Mouse (Mus musculus) gastrocnemius, postnatal 36 days (tissue): ENCODE results near the gene Sestd1. TPM values are rescaled to one million over a fixed set of nuclear protein-coding genes. Genes with fewer than 3 reads are reported as not detected.

Source experiments
- DNase-seq, 2 experiments: peaks; one replicate each; pipeline ENCODE4 v3.0.0; 2022
- intact Hi-C: fragments of 180-260 bp; cut with DNase I; formaldehyde crosslinking; loops from one replicate; pipeline ENCODE4 v1.15.1; 2025
- total RNA-seq, 2 experiments: library from RNA; stranded (reverse); gene quantifications; 2 replicates each; pipeline ENCODE4 v1.2.3; 2021

Sestd1 gene
- total RNA-seq, 2 experiments from 2014 or later, result 9.2 to 10.4 TPM

GRCm38 (mm10) chr2:77236860-77237259, 43.5 kb downstream of the Sestd1 start:
- no peak for DNase-seq
- intact Hi-C loops, result no loop called here

GRCm38 (mm10) chr2:77235896-77236295, 44.5 kb downstream of the Sestd1 start:
- intact Hi-C loops, result no loop called here
- no peak for DNase-seq

- DNase-seq, result no peak
- intact Hi-C loops, result no loop called here
These were observed 47.8 kb downstream of the Sestd1 start for GRCm38 (mm10) chr2:77232604-77233003.

- DNase-seq, result no peak
- intact Hi-C loops, result no loop called here
These were observed 59.4 kb downstream of the Sestd1 start for GRCm38 (mm10) chr2:77220960-77221359.

GRCm38 (mm10) chr2:77212885-77213284, 67.5 kb downstream of the Sestd1 start:
- intact Hi-C loops, result no loop called here
- no peak for DNase-seq

GRCm38 (mm10) chr2:77206951-77207350, 73.4 kb downstream of the Sestd1 start:
- intact Hi-C loops, result loop anchor here (10.0 kb wide), 1 partner anchor 122 kb away; no protein-coding TSS in a partner anchor
- DNase-seq, result no peak

- DNase-seq, result no peak
- intact Hi-C loops, result loop anchor here (10.0 kb wide), 1 partner anchor 119 kb away; no protein-coding TSS in a partner anchor
These were observed 76.5 kb downstream of the Sestd1 start for GRCm38 (mm10) chr2:77203916-77204315.

- DNase-seq, result no peak
- intact Hi-C loops, result loop anchor here (10.0 kb wide), 1 partner anchor 117 kb away; no protein-coding TSS in a partner anchor
These were observed 78.5 kb downstream of the Sestd1 start for GRCm38 (mm10) chr2:77201900-77202299.

GRCm38 (mm10) chr2:77200958-77201614, 79.3 kb downstream of the Sestd1 start:
- no peak for DNase-seq
- intact Hi-C loops, result loop anchor here (10.0 kb wide), 1 partner anchor 116 kb away; no protein-coding TSS in a partner anchor

- intact Hi-C loops, result loop anchor here (10.0 kb wide), 1 partner anchor 116 kb away; no protein-coding TSS in a partner anchor
These were observed 80.0 kb downstream of the Sestd1 start for GRCm38 (mm10) chr2:77200379-77200778.

GRCm38 (mm10) chr2:77198246-77198645, 82.1 kb downstream of the Sestd1 start:
- DNase-seq, result no peak
- intact Hi-C loops, result no loop called here

More at GRCm38 (mm10) chr2:77200379-77200778, 80.0 kb downstream of the Sestd1 start:
- no peak for DNase-seq

GRCm38 (mm10) chr2:77196819-77197218, 83.6 kb downstream of the Sestd1 start:
- intact Hi-C loops, result no loop called here

GRCm38 (mm10) chr2:77195056-77195455, 85.3 kb downstream of the Sestd1 start:
- DNase-seq, result no peak
- intact Hi-C loops, result no loop called here

More at GRCm38 (mm10) chr2:77196819-77197218, 83.6 kb downstream of the Sestd1 start:
- DNase-seq, result no peak

GRCm38 (mm10) chr2:77191811-77192210, 88.6 kb downstream of the Sestd1 start:
- no peak for DNase-seq
- intact Hi-C loops, result no loop called here

- DNase-seq, result no peak
- intact Hi-C loops, result no loop called here
These were observed 89.5 kb downstream of the Sestd1 start for GRCm38 (mm10) chr2:77190891-77191290.

- intact Hi-C loops, result no loop called here
- no peak for DNase-seq
These were observed 90.1 kb downstream of the Sestd1 start for GRCm38 (mm10) chr2:77190301-77190700.

GRCm38 (mm10) chr2:77189671-77190070, 90.7 kb downstream of the Sestd1 start:
- no peak for DNase-seq
- intact Hi-C loops, result no loop called here

GRCm38 (mm10) chr2:77187501-77187900, 92.9 kb downstream of the Sestd1 start:
- intact Hi-C loops, result no loop called here
- no peak for DNase-seq

- DNase-seq, result no peak
- intact Hi-C loops, result no loop called here
These were observed 93.5 kb downstream of the Sestd1 start for GRCm38 (mm10) chr2:77186912-77187311.

GRCm38 (mm10) chr2:77184049-77184571, 96.3 kb downstream of the Sestd1 start:
- no peak for DNase-seq

GRCm38 (mm10) chr2:77183646-77184045, 96.7 kb downstream of the Sestd1 start:
- DNase-seq, result no peak

More at GRCm38 (mm10) chr2:77184049-77184571, 96.3 kb downstream of the Sestd1 start:
- intact Hi-C loops, result no loop called here

GRCm38 (mm10) chr2:77182996-77183380, 97.4 kb downstream of the Sestd1 start:
- intact Hi-C loops, result no loop called here

More at GRCm38 (mm10) chr2:77183646-77184045, 96.7 kb downstream of the Sestd1 start:
- intact Hi-C loops, result no loop called here

More at GRCm38 (mm10) chr2:77182996-77183380, 97.4 kb downstream of the Sestd1 start:
- no peak for DNase-seq
